Mouse (Mus musculus) left cerebral cortex, adult 9 months (tissue): ENCODE measurements around the gene Cutc.

Source experiments
- DNase-seq, 2 experiments: peaks; one replicate each; pipeline ENCODE4 v3.0.0; 2022; ENCODE audit warnings: low spot score in 2 of 2

Gene Cutc

DNA sequence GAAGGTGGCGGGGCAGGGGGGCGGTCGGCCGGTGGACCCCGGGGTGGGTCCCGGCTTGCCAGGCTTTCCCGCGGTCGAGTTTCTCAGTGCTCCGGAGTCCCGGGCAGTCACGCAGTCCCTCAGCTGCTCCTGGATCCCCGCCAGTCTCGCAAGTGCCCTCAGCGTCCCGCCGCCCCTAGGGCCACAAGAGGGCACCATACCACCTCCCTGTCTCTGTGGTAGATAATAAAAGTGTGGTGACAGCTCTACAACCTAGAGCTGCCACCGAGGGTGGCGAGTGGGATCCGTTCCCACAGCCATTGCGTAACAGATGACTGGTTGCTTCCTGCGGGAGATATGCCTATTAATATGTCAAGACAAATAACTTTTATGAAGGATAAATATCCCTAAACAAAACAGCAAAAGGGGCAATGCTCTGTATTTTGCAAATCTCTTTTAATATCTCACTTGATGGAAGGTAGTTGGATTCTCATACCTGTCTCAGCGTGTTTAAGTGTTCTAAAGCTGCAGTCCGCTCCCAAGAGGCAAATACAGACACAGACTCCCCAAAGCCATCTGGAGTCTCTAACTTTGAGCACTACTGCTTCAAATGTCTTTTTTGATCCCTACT lies 535 bp downstream of the Cutc start:
- DNase-seq, result peak; percentile 63 to 89

- DNase-seq, result no peak
These were observed 1.4 kb downstream of the Cutc start for GRCm38 (mm10) chr19:43754237-43754636.

GRCm38 (mm10) chr19:43754872-43755271 lies 2.1 kb downstream of the Cutc start:
- no peak for DNase-seq

- peak in 1 of 2 experiments; percentile 57 for DNase-seq
These were observed 7.7 kb downstream of the Cutc start for GRCm38 (mm10) chr19:43760504-43760903.

DNA sequence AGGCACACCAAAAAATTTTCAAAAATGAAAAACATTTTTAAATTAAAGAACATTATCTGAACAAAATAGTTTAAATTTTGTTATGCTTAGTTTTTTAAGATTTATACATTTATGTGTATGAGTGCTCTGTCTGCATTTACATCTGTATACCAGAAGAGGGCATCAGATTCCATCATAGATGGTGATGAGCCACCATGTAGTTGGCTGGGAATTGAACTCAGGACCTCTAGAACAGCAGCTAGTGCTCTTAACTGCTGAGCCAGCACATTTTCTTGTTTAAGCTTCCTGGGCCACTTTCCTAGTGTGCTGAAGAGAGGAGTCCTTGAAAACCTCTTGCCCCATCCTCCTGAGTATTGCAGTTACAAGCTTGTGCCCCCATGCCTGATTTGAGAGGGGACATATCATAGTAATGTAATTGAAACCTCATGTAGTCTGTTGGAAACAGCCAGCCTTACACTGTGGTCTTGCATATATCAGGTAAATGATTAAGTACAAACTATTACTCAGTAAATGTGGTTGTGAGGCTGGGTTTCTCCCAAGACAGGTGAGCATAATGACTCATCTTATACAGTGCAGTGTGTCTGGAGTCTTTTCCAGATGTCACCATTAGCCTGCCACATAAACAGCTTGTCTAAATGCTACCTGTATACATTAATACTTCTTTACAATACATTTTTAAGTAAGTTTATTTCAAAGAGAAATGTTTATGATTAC lies 8.9 kb downstream of the Cutc start:
- no peak for DNase-seq

- no peak for DNase-seq
These were observed 9.6 kb downstream of the Cutc start for GRCm38 (mm10) chr19:43762410-43762809.

GRCm38 (mm10) chr19:43766451-43766850 lies 13.7 kb downstream of the Cutc start:
- no peak for DNase-seq

- no peak for DNase-seq
These were observed 14.9 kb downstream of the Cutc start for GRCm38 (mm10) chr19:43767549-43768322.

DNA sequence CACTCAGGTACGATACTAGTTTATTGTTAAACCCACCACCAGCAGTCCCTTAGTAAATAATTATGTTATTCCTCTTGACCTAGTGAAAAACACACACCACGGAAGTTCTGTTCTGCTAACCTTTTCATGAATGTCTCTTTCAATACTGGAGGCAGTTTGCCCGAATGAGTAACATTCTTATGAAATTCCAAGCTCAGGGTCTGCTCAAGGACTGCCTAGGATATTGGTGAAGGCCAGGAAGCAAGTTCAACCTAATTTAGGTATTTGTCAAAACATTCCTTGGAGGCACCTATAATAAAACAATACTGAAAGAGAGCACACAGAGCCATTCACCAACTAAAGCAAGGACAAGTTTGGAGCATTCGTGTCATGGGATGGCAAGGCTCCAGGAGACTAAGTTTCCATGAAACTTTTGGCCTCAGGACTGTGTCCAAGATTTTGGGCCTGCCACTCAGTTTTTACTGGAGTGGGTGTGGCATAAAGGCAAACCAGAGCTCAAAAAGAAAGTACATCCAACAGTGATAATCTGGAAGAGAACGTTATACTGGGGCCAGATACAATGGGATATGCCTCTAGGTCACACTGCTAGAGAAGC lies 16.7 kb downstream of the Cutc start:
- no peak for DNase-seq

- no peak for DNase-seq
These were observed 17.8 kb downstream of the Cutc start for GRCm38 (mm10) chr19:43770584-43770983.

GRCm38 (mm10) chr19:43771499-43771969 lies 18.7 kb downstream of the Cutc start:
- DNase-seq, result no peak

DNA sequence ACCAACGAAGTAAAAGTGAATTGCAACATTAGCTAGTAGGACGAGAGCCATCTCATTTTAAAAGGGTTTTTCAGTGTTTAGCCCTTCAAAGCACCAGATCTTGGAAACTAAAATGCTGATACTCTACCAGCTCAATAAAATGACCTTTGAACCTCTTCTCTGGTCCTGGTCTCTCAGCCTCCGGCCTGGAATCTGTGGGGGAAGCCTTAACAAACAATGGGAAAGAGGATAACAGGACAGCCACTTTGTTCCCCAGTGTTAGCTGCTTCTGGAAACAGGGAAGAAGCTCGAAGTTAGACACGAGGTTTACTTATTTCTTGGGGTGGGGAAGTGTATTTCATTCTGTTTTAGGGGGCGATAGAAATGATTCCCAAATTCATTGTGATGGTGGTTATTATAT lies 19.5 kb downstream of the Cutc start:
- no peak for DNase-seq

- no peak for DNase-seq
These were observed 22.6 kb downstream of the Cutc start for GRCm38 (mm10) chr19:43775433-43775832.

GRCm38 (mm10) chr19:43776561-43776960 lies 23.8 kb downstream of the Cutc start:
- DNase-seq, result no peak

DNA sequence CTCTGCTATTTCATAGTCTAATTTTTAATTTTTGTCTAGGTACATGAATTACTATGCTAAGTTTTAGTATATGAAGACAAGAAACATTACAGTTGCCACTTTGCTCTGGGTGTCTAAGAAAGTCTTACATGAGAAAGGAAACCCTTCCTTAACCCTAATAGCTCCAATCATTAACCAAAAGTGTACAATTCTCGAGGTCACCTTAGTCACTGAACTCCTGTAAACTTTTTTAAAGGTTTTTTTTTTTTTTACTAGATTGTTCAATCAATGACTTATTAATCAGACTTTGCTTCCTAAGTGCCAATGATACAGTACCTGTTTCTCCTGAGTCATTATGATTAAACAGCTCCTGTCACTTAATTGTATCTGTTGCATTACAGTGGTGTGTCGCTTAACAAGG lies 24.5 kb downstream of the Cutc start:
- no peak for DNase-seq

GRCm38 (mm10) chr19:43780391-43780790 lies 27.6 kb downstream of the Cutc start:
- DNase-seq, result no peak

DNA sequence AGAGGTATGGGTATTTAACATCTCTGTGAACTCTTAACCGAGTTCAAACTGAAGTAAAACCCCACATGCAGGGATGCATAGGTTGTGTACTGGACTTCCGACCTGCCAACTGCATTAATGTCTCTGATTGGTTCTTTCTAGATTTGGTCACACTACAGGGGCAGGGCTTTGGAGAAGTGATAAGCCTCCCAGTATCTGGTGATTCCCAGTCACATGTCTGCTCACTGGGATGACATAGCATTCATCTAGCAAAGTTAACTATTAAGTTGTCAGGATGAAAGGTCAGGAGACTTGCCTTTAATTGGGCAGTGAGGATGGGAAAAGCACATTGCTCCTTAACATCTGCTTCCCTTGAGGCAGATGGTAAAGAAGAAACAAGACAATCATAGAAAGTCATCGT lies 29.2 kb downstream of the Cutc start, which contains the start of gene Abcc2:
TSS of gene Abcc2 (plus strand) at position 213 of the 400 bp plus-strand sequence.
- DNase-seq, result no peak

DNA sequence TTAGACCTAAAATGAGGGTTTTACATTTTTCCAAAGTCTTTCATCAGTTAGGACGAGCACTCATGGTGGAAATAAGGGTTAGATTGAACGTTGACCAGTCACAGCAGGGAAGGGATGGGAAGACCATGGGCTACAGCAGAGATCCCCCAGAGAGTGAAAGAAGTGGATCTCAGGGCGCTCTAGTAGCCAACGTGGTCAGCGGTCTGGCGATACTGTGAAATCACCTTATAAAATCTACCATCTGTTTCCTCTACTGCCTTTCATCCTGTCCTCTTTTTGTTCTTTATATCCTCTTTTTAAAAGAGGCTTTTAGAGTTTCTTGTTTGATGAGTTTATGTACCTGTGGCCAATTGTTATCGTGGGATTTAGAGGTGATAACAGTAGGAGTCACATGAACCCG lies 32.0 kb downstream of the Cutc start:
- no peak for DNase-seq

DNA sequence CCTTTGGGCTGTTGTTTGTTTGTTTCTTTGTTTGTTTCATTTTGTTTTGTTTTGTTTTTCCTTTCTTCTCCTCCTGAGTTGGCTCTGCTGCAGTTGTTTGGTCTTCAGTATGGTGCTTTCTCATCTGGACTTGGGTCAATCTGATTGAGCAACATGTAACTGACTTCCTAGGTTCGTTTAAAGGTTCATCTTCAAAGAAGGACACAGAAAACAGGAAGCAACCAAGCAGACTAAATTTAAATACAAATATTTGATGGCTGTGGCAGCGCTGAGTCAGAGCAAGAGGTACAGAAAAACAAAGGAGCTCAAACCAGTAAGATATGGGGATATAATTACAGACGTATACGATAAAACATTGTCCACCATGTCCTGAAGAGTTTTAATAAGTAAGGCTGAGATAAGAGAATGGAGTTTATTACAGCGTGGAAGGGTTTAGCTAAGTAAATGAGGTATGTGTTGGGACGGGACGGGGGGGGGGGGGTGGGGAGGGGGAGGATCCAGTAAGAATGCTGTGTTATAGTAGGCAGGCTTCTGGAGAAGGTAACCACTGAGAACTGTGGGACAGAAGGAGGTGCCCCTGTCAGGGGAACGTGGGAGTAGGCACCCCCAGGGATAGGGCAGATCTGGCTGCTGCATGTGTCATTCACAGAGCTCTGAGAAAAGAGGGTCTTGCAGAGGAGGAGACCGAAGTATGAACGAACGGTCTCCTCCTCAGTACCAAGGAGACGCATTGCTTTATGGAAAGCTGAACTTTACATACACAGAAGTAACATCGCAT lies 33.6 kb downstream of the Cutc start:
- DNase-seq, result no peak

DNA sequence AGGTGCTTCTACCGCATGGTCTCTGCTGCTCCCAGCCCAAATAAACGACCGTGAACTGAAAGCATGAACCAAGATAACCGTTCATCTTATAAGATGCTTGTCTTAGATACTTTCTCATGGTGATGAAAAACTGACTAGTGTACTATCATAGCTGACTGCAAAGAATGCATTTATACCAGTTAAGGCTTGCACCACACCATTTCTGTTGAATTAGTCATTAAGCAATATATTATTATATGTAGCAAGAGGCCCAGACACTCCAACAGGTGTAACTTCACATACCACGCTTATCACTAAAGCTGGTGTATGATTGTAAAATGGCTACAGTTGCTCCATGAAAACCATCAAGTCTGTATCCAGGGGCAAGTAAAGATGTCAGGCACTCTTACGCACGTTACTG lies 37.0 kb downstream of the Cutc start:
- DNase-seq, result no peak

GRCm38 (mm10) chr19:43792537-43792936 lies 39.7 kb downstream of the Cutc start:
- no peak for DNase-seq
